8 mouse cellular contexts compared by ENCODE assay signal in the genomic region with DNA sequence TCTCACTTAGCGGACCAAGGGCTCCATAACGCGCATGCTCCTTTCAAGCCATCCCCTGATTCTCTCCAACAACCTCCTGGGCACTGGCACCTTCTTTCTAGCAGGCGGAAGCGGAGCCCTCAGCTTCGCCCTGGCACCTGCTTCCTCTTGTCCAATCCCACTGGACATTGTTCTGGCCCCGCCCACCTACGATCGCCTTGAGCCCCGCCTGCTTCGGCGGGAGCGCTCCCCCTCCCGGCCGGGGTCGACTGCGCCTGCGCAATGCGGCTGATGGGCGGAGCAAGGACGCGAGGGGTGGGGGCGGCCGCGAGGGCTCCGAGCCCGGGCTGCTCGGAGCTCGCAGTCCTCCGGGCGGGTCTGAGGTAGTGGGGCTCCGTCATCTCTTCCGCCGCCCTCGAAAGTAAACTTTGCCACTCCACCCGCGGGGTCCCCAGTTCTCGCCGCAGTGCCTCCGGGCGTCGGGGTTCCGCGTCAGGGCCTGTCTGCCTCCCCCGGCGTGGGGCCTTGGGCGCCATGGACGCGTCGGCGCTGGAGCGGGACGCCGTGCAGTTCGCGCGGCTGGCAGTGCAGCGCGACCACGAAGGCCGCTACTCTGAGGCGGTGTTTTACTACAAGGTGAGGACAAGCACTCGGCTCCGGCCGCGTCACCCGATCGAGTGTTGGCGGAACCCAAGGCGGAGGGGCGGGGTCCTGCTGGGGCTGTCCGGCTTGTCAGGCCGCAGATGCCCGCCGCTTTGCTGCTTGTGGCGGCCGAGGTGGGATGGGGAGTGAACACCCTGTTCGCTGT. TPM values are rescaled to one million over a fixed set of nuclear protein-coding genes. Genes with fewer than 3 reads are reported as not detected.
A peak's percentile ranks its signal among the peaks of the same experiment; 100 is the strongest.
DNase-seq lines count a peak whose midpoint lies in the region; ATAC-seq lines count a peak whose summit lies in the region.

A gene (plus strand): TSS at position 270 of the 787 bp plus-strand sequence.

- H3K4me2 ChIP-seq in kidney, embryonic 15.5 days = peak within 1 kb of the TSS; percentile 68

- H3K36me3 ChIP-seq in heart, embryonic 10.5 days = peaks cover 12% of the 10 kb centered on the region
- peaks cover 12% of the 10 kb centered on the region for H3K36me3 ChIP-seq in kidney, embryonic 15.5 days

- ATAC-seq in erythroblast, adult 5-6 weeks (replicated peaks; ENCODE audit: low FRiP score, poor library complexity, severe bottlenecking) = peak; percentile 98
- ATAC-seq in kidney, embryonic 15.5 days (replicated peaks; ENCODE audit: low FRiP score) = peak; percentile 99
- ATAC-seq in monocyte, adult 5-6 weeks (replicated peaks; ENCODE audit: insufficient number of reproducible peaks, low FRiP score, low TSS enrichment, poor library complexity, severe bottlenecking) = peak; percentile 99

- peak within 1 kb of the TSS; percentile 98 for H3K27ac ChIP-seq in heart, embryonic 10.5 days
- peak within 1 kb of the TSS; percentile 99 for H3K27ac ChIP-seq in kidney, embryonic 15.5 days

- DNase-seq in B cell, adult 2 months = peak; percentile 99
- peak; percentile 100 for DNase-seq in brain, adult 2 months (ENCODE audit: low read depth, low spot score)
- DNase-seq in heart, embryonic 10.5 days (ENCODE audit: low spot score) = peak; percentile 99
- DNase-seq in liver = peak; percentile 100
- DNase-seq in spleen, postnatal 4 days (ENCODE audit: low spot score in 2 of 2) = peak; percentile 99 to 100

- peak within 1 kb of the TSS; percentile 90 for H3K4me3 ChIP-seq in heart, embryonic 10.5 days
- H3K4me3 ChIP-seq in kidney, embryonic 15.5 days (replicated peaks) = peak within 1 kb of the TSS; percentile 96

- WGBS in heart, embryonic 10.5 days = under 1% methylated on average over 78 of the region's 78 CpGs
- under 1% methylated on average over 75 of the region's 78 CpGs for WGBS in kidney, embryonic 15.5 days

- H3K4me1 ChIP-seq in heart, embryonic 10.5 days = 0 out of 2 replicates have a peak, but pooled peaks cover 5% of the 10 kb centered on the region
- H3K4me1 ChIP-seq in kidney, embryonic 15.5 days = peaks cover 15% of the 10 kb centered on the region

- H3K27me3 ChIP-seq in heart, embryonic 10.5 days (ENCODE audit: insufficient read depth, poor library complexity, severe bottlenecking) = peaks cover 2% of the 10 kb centered on the region; the same call in 1 of the 2 replicates
- no peaks in the 10 kb centered on the region for H3K27me3 ChIP-seq in kidney, embryonic 15.5 days

- no peaks in the 10 kb centered on the region for H3K9me3 ChIP-seq in heart, embryonic 10.5 days
- no peaks in the 10 kb centered on the region for H3K9me3 ChIP-seq in kidney, embryonic 15.5 days (replicated peaks)

- H3K9ac ChIP-seq in kidney, embryonic 15.5 days = peak within 1 kb of the TSS; percentile 91

RNA-seq across cellular contexts. Expression of the gene that starts here (rescaled TPM):
- 10.0 and 17.3 TPM in 2 replicates for total RNA-seq in erythroblast, adult 5-6 weeks (2015; ENCODE audit: low replicate concordance)
- 13.0 and 17.7 TPM in 2 replicates for total RNA-seq in erythroblast, adult 5-6 weeks (2017; ENCODE audit: low replicate concordance)
- 37.1 and 40.8 TPM in 2 replicates for polyA plus RNA-seq in heart, embryonic 10.5 days (2016; fragmentation: Nextera tagmentation; extraction: Ambion mirVana)
- 43.6 and 44.4 TPM in 2 replicates for polyA plus RNA-seq in kidney, embryonic 15.5 days (2015; fragmentation: Nextera tagmentation; extraction: Ambion mirVana)
- 67.9 to 73.5 TPM (median 73.1 TPM) in 3 replicates for total RNA-seq in monocyte, adult 5-6 weeks (2017)

Comparison
In these comparisons a context has a peak if more than half of its experiments do, and no peak if none do; other contexts are left out.
1. Peak in every context shown above with its lines: DNase-seq, ATAC-seq, H3K4me3 ChIP-seq and H3K27ac ChIP-seq.